Mouse (Mus musculus) kidney, embryonic 14.5 days (tissue): ENCODE measurements around the gene Parl. TPM values are rescaled to one million over a fixed set of nuclear protein-coding genes. Genes with fewer than 3 reads are reported as not detected.

Source experiments
- ATAC-seq: fragments of 200-750 bp; cut with Nextera tagmentation; 2 replicates; pipeline ENCODE4 v1.8.0; 2017; ENCODE audit warnings: moderate number of reproducible peaks, mild to moderate bottlenecking, moderate TSS enrichment, moderate library complexity; ENCODE audit not compliant: low FRiP score, low TSS enrichment
- H3K27ac ChIP-seq: fragments of 300-500 bp; sonication (generic); 2 replicates; pipeline ENCODE4 v1.5.1; 2014; ENCODE audit warnings: low read depth, mild to moderate bottlenecking, low read length, moderate library complexity, mixed read lengths
- H3K27me3 ChIP-seq: fragments of 300-500 bp; sonication (generic); 2 replicates; pipeline ENCODE4 v1.6.1; 2014; ENCODE audit warnings: mild to moderate bottlenecking, low read length; ENCODE audit not compliant: control insufficient read depth, insufficient read depth
- H3K36me3 ChIP-seq: fragments of 300-500 bp; sonication (generic); 2 replicates; pipeline ENCODE4 v1.6.1; 2014; ENCODE audit warnings: low read length, mixed read lengths; ENCODE audit not compliant: control insufficient read depth, insufficient read depth
- H3K4me1 ChIP-seq: fragments of 300-500 bp; sonication (generic); 2 replicates; pipeline ENCODE4 v1.6.1; 2014; ENCODE audit warnings: low read length, mixed read lengths; ENCODE audit not compliant: control insufficient read depth, insufficient read depth
- H3K4me2 ChIP-seq: fragments of 300-500 bp; sonication (generic); replicated peaks from 2 replicates; pipeline ENCODE4 v1.6.1; 2014; ENCODE audit warnings: low read depth, mild to moderate bottlenecking, low read length
- H3K4me3 ChIP-seq: fragments of 300-500 bp; sonication (generic); 2 replicates; pipeline ENCODE4 v1.5.1; 2014; ENCODE audit warnings: mild to moderate bottlenecking, low read length
- H3K9ac ChIP-seq: fragments of 300-500 bp; sonication (generic); 2 replicates; pipeline ENCODE4 v1.6.1; 2014; ENCODE audit warnings: low read depth, mild to moderate bottlenecking, low read length, moderate library complexity
- H3K9me3 ChIP-seq: fragments of 300-500 bp; sonication (generic); 2 replicates; pipeline ENCODE4 v1.6.1; 2016; ENCODE audit warnings: low read length; ENCODE audit not compliant: control insufficient read depth
- WGBS: fragments of 180-500 bp; shearing (Covaris S2); extraction: QIAGEN DNeasy Blood & Tissue Kit; methylation state at CpG from one replicate; pipeline ENCODE4 v1.1.7; 2014; 5-methylcytosine and 5-hydroxymethylcytosine counted together
- polyA plus RNA-seq: library from polyadenylated mRNA; unstranded; fragments of >200 nt; fragmentation: Nextera tagmentation; extraction: Ambion mirVana; gene quantifications from 2 replicates; pipeline ENCODE4 v1.2.1, GENCODE M21; 2014

Parl gene
- 84.6 and 110 TPM in 2 replicates for polyA plus RNA-seq

- H3K4me1 ChIP-seq = peaks cover 12% of the 10 kb centered on the region; the same call in 1 of the 2 replicates
- H3K36me3 ChIP-seq = peaks cover 6% of the 10 kb centered on the region; the same call in 1 of the 2 replicates
- peak within 1 kb of the TSS; percentile 92 for H3K4me3 ChIP-seq
- H3K9ac ChIP-seq = peak within 1 kb of the TSS; percentile 69
- peak within 1 kb of the TSS; percentile 77; the same call in 1 of the 2 replicates for H3K27ac ChIP-seq
- peak; percentile 92 for ATAC-seq
- no peaks in the 10 kb centered on the region for H3K27me3 ChIP-seq
- no peaks in the 10 kb centered on the region for H3K9me3 ChIP-seq
- under 1% methylated on average over 52 of the region's 52 CpGs for WGBS
- H3K4me2 ChIP-seq = peak within 1 kb of the TSS; percentile 89
Measured at GRCm38 (mm10) chr16:20301770-20302649, at the start of gene Parl. TSS of gene Parl (minus strand) at chr16:20302387.

DNA sequence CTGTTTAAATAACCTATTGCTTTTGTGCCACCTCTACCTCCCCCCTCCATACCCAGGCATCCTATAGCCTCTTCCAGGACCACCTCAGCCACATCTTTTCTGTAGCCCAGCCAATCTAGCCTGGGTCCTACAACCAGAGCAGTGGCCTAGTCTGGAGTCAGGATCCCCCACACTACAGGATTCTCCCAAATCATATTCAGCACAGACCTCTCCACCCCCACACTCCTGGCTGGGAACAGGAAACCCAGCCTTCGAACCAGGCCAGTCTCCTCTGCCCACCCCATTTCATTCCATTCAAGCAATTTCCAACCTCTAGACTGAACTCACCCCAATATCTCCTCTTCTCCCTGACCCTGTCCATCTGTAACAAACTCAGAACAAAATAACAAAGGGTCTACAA, 43.3 kb upstream of the Parl start:
- Histone ChIP-seq H3K9me3 (no peaks in the 10 kb centered on the region), H3K27me3 (no peaks in the 10 kb centered on the region), H3K27ac (no peak overlapping the region), H3K36me3 (peaks cover 14% of the 10 kb centered on the region; the same call in 1 of the 2 replicates), H3K4me2 (no peak overlapping the region), H3K4me1 (no peaks in the 10 kb centered on the region), H3K9ac (no peak overlapping the region), H3K4me3 (no peak overlapping the region)
- ATAC-seq = no peak
- WGBS = 74% methylated on average over 1 of the region's 1 CpGs

GRCm38 (mm10) chr16:20338616-20339015, 36.4 kb upstream of the Parl start:
- no peak for ATAC-seq
- WGBS = 92% methylated on average over 3 of the region's 3 CpGs
- Histone ChIP-seq H3K27ac (no peak overlapping the region), H3K4me2 (no peak overlapping the region), H3K9ac (no peak overlapping the region), H3K4me3 (no peak overlapping the region), H3K36me3 (peaks cover 21% of the 10 kb centered on the region), H3K4me1 (no peaks in the 10 kb centered on the region), H3K9me3 (no peaks in the 10 kb centered on the region), H3K27me3 (no peaks in the 10 kb centered on the region)

GRCm38 (mm10) chr16:20334918-20335317, 32.7 kb upstream of the Parl start:
- Histone ChIP-seq H3K27ac (no peak overlapping the region), H3K9ac (no peak overlapping the region), H3K4me1 (no peaks in the 10 kb centered on the region), H3K36me3 (peaks cover 25% of the 10 kb centered on the region), H3K4me2 (no peak overlapping the region), H3K27me3 (no peaks in the 10 kb centered on the region), H3K9me3 (no peaks in the 10 kb centered on the region), H3K4me3 (no peak overlapping the region)
- WGBS = 93% methylated on average over 8 of the region's 8 CpGs
- no peak for ATAC-seq

- Histone ChIP-seq H3K36me3 (peaks cover 6% of the 10 kb centered on the region), H3K4me2 (no peak overlapping the region), H3K9me3 (no peaks in the 10 kb centered on the region), H3K27ac (no peak overlapping the region), H3K9ac (no peak overlapping the region), H3K4me3 (no peak overlapping the region), H3K4me1 (no peaks in the 10 kb centered on the region), H3K27me3 (no peaks in the 10 kb centered on the region)
- no peak for ATAC-seq
- WGBS = 92% methylated on average over 5 of the region's 5 CpGs
Measured at GRCm38 (mm10) chr16:20328306-20328705, 26.1 kb upstream of the Parl start.

DNA sequence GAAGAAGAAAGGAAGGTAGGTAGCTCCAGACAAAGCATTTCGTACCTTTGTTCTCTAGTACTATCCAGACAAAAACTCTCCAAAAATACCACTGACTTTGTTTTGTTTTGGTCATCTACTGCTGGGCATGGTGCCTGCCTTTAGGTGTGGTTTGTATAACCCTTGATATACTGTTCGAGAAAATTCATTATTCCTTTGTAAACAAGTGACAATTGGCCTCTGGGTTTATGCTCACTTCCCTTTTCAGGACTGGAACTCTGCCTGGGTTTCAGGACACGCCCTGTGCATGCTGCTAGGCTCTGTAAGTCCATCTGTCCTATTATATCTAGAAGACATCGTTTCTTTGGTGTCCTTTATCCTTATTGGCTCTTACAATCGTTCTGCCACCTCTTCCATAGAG, 23.1 kb upstream of the Parl start, which contains the start of gene Cyp2ab1:
TSS of gene Cyp2ab1 (minus strand) at position 119 of the 400 bp plus-strand sequence.
- 81% methylated on average over 5 of the region's 5 CpGs for WGBS
- no peaks in the 10 kb centered on the region; the same call in 1 of the 2 replicates for H3K36me3 ChIP-seq
- H3K4me1 ChIP-seq = no peaks in the 10 kb centered on the region

GRCm38 (mm10) chr16:20323907-20324306, 21.7 kb upstream of the Parl start:
- Histone ChIP-seq H3K4me1 (no peaks in the 10 kb centered on the region), H3K9ac (no peak overlapping the region), H3K27ac (no peak overlapping the region), H3K9me3 (no peaks in the 10 kb centered on the region), H3K27me3 (no peaks in the 10 kb centered on the region), H3K4me2 (no peak overlapping the region), H3K4me3 (no peak overlapping the region), H3K36me3 (no peaks in the 10 kb centered on the region)
- no peak for ATAC-seq
- WGBS = 79% methylated on average over 5 of the region's 5 CpGs

More for the DNA sequence above, 23.1 kb upstream of the Parl start, which contains the start of gene Cyp2ab1:
- H3K4me3 ChIP-seq = no peak within 1 kb of the TSS
- no peaks in the 10 kb centered on the region for H3K9me3 ChIP-seq
- ATAC-seq = no peak
- H3K9ac ChIP-seq = no peak within 1 kb of the TSS
- H3K4me2 ChIP-seq = no peak within 1 kb of the TSS
- H3K27ac ChIP-seq = no peak within 1 kb of the TSS
- no peaks in the 10 kb centered on the region for H3K27me3 ChIP-seq

DNA sequence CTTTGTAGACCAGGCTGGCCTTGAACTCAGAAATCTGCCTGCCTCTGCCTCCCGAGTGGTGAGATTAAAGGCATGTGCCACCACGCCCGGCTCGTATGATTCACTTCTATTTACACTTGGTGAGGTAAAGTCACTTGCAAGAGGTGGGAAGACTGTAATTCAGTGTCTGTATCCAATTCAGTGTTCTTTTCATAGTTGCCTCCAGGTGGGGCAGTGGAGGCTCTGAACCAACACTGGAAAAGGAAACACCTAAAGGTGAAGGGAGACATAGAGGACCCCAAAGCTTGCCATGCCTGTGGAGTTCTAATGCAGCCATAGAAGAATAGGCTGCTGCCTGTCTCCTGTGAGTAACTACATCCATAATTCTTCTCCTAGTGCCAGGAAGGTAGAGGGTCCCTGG, 20.1 kb upstream of the Parl start:
- Histone ChIP-seq H3K9me3 (no peaks in the 10 kb centered on the region), H3K4me1 (no peaks in the 10 kb centered on the region), H3K9ac (no peak overlapping the region), H3K27ac (no peak overlapping the region), H3K4me2 (no peak overlapping the region), H3K4me3 (no peak overlapping the region), H3K27me3 (no peaks in the 10 kb centered on the region), H3K36me3 (no peaks in the 10 kb centered on the region)
- ATAC-seq = no peak
- 90% methylated on average over 4 of the region's 4 CpGs for WGBS

- no peaks in the 10 kb centered on the region for H3K36me3 ChIP-seq
- no peaks in the 10 kb centered on the region for H3K4me1 ChIP-seq
- H3K27ac ChIP-seq = no peak overlapping the region
- H3K9ac ChIP-seq = no peak overlapping the region
- 78% methylated on average over 6 of the region's 6 CpGs for WGBS
- no peaks in the 10 kb centered on the region for H3K9me3 ChIP-seq
- no peaks in the 10 kb centered on the region for H3K27me3 ChIP-seq
- H3K4me2 ChIP-seq = no peak overlapping the region
- ATAC-seq = no peak
- no peak overlapping the region for H3K4me3 ChIP-seq
Measured at GRCm38 (mm10) chr16:20316770-20317169, 14.6 kb upstream of the Parl start.
